Mouse (Mus musculus) midbrain, embryonic 13.5 days (tissue): ENCODE data around the gene Sucla2. TPM values are rescaled to one million over a fixed set of nuclear protein-coding genes. Genes with fewer than 3 reads are reported as not detected.

Experiments
- ATAC-seq: fragments of 200-750 bp; cut with Nextera tagmentation; 2 replicates; pipeline ENCODE4 v1.8.0; 2017; ENCODE audit warnings: mild to moderate bottlenecking, moderate TSS enrichment, moderate library complexity
- H3K27ac ChIP-seq: fragments of 300-500 bp; sonication (generic); 2 replicates; pipeline ENCODE4 v1.5.1; 2015; ENCODE audit warnings: inconsistent platforms, mild to moderate bottlenecking, moderate library complexity
- H3K27me3 ChIP-seq: fragments of 300-500 bp; sonication (generic); 2 replicates; pipeline ENCODE4 v1.6.1; 2015; ENCODE audit warnings: mild to moderate bottlenecking, inconsistent platforms
- H3K36me3 ChIP-seq: fragments of 300-500 bp; sonication (generic); 2 replicates; pipeline ENCODE4 v1.6.1; 2015; ENCODE audit warnings: mild to moderate bottlenecking, inconsistent platforms
- H3K4me1 ChIP-seq: fragments of 300-500 bp; sonication (generic); replicated peaks from 2 replicates; pipeline ENCODE4 v1.6.1; 2015; ENCODE audit warnings: inconsistent platforms
- H3K4me2 ChIP-seq: fragments of 300-500 bp; sonication (generic); replicated peaks from 2 replicates; pipeline ENCODE4 v1.6.1; 2015; ENCODE audit warnings: moderate library complexity, mild to moderate bottlenecking, inconsistent platforms
- H3K4me3 ChIP-seq: fragments of 300-500 bp; sonication (generic); replicated peaks from 2 replicates; pipeline ENCODE4 v1.5.1; 2015; ENCODE audit warnings: mild to moderate bottlenecking, inconsistent platforms
- H3K9ac ChIP-seq: fragments of 300-500 bp; sonication (generic); replicated peaks from 2 replicates; pipeline ENCODE4 v1.6.1; 2015; ENCODE audit warnings: mild to moderate bottlenecking, inconsistent platforms
- H3K9me3 ChIP-seq: fragments of 300-500 bp; sonication (generic); 2 replicates; pipeline ENCODE4 v1.6.1; 2016; ENCODE audit warnings: mild to moderate bottlenecking, inconsistent platforms
- WGBS: fragments of 180-500 bp; shearing (Covaris S2); methylation state at CpG from one replicate; pipeline ENCODE4 v1.1.7; 2015; 5-methylcytosine and 5-hydroxymethylcytosine counted together
- polyA plus RNA-seq: library from polyadenylated mRNA; unstranded; fragments of >200 nt; fragmentation: Nextera tagmentation; extraction: Ambion mirVana; gene quantifications from 2 replicates; pipeline ENCODE4 v1.2.1, GENCODE M21; 2015

The Sucla2 gene
- polyA plus RNA-seq, 1 experiment from 2014 or later, result 108 TPM

- H3K4me2 ChIP-seq, result no peak overlapping the region
- H3K36me3 ChIP-seq, result no peaks in the 10 kb centered on the region
- ATAC-seq, result no peak
- no peak overlapping the region for H3K27ac ChIP-seq
- no peaks in the 10 kb centered on the region for H3K9me3 ChIP-seq
- 56% methylated on average over 9 of the region's 9 CpGs for WGBS
- H3K4me3 ChIP-seq, result no peak overlapping the region
- H3K9ac ChIP-seq, result no peak overlapping the region
- no peaks in the 10 kb centered on the region for H3K27me3 ChIP-seq
- H3K4me1 ChIP-seq, result no peaks in the 10 kb centered on the region
These were observed 107.6 kb downstream of the Sucla2 start for GRCm38 (mm10) chr14:73632648-73633263.

- H3K4me3 ChIP-seq, result no peak overlapping the region
- 96% methylated on average over 3 of the region's 3 CpGs for WGBS
- H3K4me2 ChIP-seq, result no peak overlapping the region
- no peaks in the 10 kb centered on the region for H3K9me3 ChIP-seq
- H3K4me1 ChIP-seq, result no peaks in the 10 kb centered on the region
- ATAC-seq, result no peak
- H3K27ac ChIP-seq, result no peak overlapping the region
- no peak overlapping the region for H3K9ac ChIP-seq
- no peaks in the 10 kb centered on the region for H3K36me3 ChIP-seq
- H3K27me3 ChIP-seq, result no peaks in the 10 kb centered on the region
These were observed 109.2 kb downstream of the Sucla2 start for GRCm38 (mm10) chr14:73634356-73634755.

DNA sequence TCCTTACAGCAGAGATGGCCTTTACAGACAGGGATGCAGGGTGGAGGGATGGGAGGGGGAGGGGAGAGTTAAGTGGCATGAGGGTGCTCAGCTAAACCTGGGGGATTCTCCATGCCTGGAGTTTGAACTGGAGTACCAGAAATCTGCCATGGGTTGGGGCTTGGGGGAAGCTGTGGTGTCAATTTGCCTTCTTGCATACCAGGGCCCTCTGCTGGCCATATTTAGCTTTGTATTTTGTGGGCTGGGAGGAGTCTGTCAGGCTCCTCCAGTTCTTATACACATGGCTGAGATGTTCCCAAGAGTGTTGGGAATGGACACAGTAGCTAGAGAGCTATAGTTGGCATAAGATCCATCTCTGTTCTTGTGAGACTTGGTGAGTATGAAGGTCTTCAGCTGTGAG lies 112.3 kb downstream of the Sucla2 start:
- no peak overlapping the region for H3K9ac ChIP-seq
- H3K4me1 ChIP-seq, result no peaks in the 10 kb centered on the region
- H3K4me3 ChIP-seq, result no peak overlapping the region
- no peaks in the 10 kb centered on the region for H3K27me3 ChIP-seq
- no peaks in the 10 kb centered on the region for H3K36me3 ChIP-seq
- no peak for ATAC-seq
- no peak overlapping the region for H3K27ac ChIP-seq
- H3K9me3 ChIP-seq, result no peaks in the 10 kb centered on the region
- no peak overlapping the region for H3K4me2 ChIP-seq

Other genes with a start within 250 kb of the Sucla2 start
- 21.2 and 22.3 TPM in 2 replicates for gene Rb1, start 199.5 kb upstream of the Sucla2 start, polyA plus RNA-seq
- gene Itm2b, start 140.0 kb upstream of the Sucla2 start, polyA plus RNA-seq, result 442 and 449 TPM in 2 replicates
- 91.2 and 96.7 TPM in 2 replicates for gene Med4, start 15.3 kb upstream of the Sucla2 start, polyA plus RNA-seq
- gene Nudt15, start 22.9 kb downstream of the Sucla2 start, polyA plus RNA-seq, result 9.1 and 11.0 TPM in 2 replicates
- gene Gm21750, start 135.9 kb downstream of the Sucla2 start, polyA plus RNA-seq, result not detected in 2 replicates